Mouse (Mus musculus): Measurements from ENCODE around the gene Flcn. TPM values are rescaled to one million over a fixed set of nuclear protein-coding genes. Genes with fewer than 3 reads are reported as not detected.

Flcn gene
- total and polyA plus RNA-seq, 3 experiments = 31.7 to 36.1 (median 35.1) TPM

DNA sequence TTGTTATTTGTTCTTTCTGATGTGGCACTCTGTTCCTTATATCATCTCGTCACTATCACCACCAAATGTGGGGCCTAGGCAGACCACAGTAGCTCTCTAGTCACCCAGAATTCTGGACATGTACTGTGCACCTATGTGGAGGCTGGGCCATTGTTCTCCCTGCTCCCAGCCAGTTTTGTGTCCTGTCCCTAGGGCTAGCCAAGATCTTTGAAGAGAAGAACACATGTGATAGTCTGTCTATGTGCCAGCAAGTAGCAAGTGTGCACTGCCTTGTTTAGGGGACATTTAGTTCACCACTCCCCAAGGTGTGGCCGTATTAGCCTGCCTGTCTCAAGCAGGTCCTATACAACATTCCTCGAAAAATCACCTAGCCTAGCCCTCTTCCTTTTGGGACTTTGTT, 60.8 kb downstream of the Flcn start:
- dilution Hi-C loops (cut with MboI; ENCODE audit: extremely low pct_ligation_motif_present, extremely low pct_unique_long_range_greater_than_20kb, low sequenced_read_pairs) = no loop called here
- H3K27ac ChIP-seq (ENCODE audit: insufficient read depth, low read depth) = no peak overlapping the region

GRCm38 (mm10) chr11:59746614-59747013, 63.2 kb downstream of the Flcn start:
- Histone ChIP-seq H3K9me3 (replicated peaks; ENCODE audit: low read length) (no peaks in the 10 kb centered on the region), H3K4me2 (ENCODE audit: insufficient read depth, low read depth, poor library complexity, severe bottlenecking) (no peak overlapping the region), H3K27me3 (replicated peaks) (no peaks in the 10 kb centered on the region), H3K4me3 (replicated peaks in 1 of 3; ENCODE audit: low read depth in 2 of 3, low read length in 2 of 3, poor library complexity in 1 of 3) (no peak overlapping the region), H3K79me2 (replicated peaks; ENCODE audit: control insufficient read depth, extremely low read depth, insufficient read depth, poor library complexity, severe bottlenecking) (no peaks in the 10 kb centered on the region), H3K4me1 (ENCODE audit: control insufficient read depth in 1 of 2, insufficient read depth in 2 of 2) (peaks cover 0 to 6% of the 10 kb centered on the region in 2 experiments; a peak in 2 of 4 replicates), H3K9ac (ENCODE audit: insufficient read depth, low read depth) (no peak overlapping the region), H3K36me3 (replicated peaks in 1 of 2; ENCODE audit: control insufficient read depth in 1 of 2, insufficient read depth in 1 of 2, low read length in 1 of 2) (peaks cover 21 to 72% of the 10 kb centered on the region in 2 experiments), H3K27ac (ENCODE audit: insufficient read depth, low read depth) (no peak overlapping the region)
- dilution Hi-C loops (cut with MboI; ENCODE audit: extremely low pct_ligation_motif_present, extremely low pct_unique_long_range_greater_than_20kb, low sequenced_read_pairs) = no loop called here
- TF ChIP-seq HCFC1 (IDR thresholded peaks at IDR 0.05; ENCODE audit: low read depth, low read length) = no peak
- no peak for TF ChIP-seq UBTF (IDR thresholded peaks at IDR 0.05; ENCODE audit: low read depth, low read length)
- no peak for TF ChIP-seq KAT2A (IDR thresholded peaks at IDR 0.05; ENCODE audit: insufficient replicate concordance, low read length)
- no peak for TF ChIP-seq MAX (IDR thresholded peaks at IDR 0.05; ENCODE audit: low read length)
- TF ChIP-seq JUN (IDR thresholded peaks at IDR 0.05; ENCODE audit: insufficient read depth, low read depth, low read length) = no peak
- TF ChIP-seq RAD21 (IDR thresholded peaks at IDR 0.05; ENCODE audit: low read depth, low read length) = peak; percentile 81
- TF ChIP-seq NELFE (IDR thresholded peaks at IDR 0.05; ENCODE audit: low read depth, low read length) = no peak
- TF ChIP-seq SMC3 (IDR thresholded peaks at IDR 0.05; ENCODE audit: low read depth, low read length) = peak; percentile 71
- no peak for TF ChIP-seq USF2 (conservative IDR thresholded peaks at IDR 0.05; ENCODE audit: low read depth, low read length)
- no peak for TF ChIP-seq EP300 (IDR thresholded peaks at IDR 0.05; ENCODE audit: low read length)
- no peak for TF ChIP-seq ZC3H11A (IDR thresholded peaks at IDR 0.05; ENCODE audit: low read depth, low read length)
- peak; percentile 57 to 84 for TF ChIP-seq CTCF (conservative IDR thresholded peaks at IDR 0.05 in 1 of 2, IDR thresholded peaks at IDR 0.05 in 1 of 2; ENCODE audit: low read depth in 2 of 2, low read length in 2 of 2)
- TF ChIP-seq IRF4 (IDR thresholded peaks at IDR 0.05; ENCODE audit: low read depth, low read length) = no peak
- DNase-seq (ENCODE audit: extremely low read depth) = peak; percentile 34
- in situ Hi-C loops (cut with MboI; ENCODE audit: low pct_ligation_motif_present, low pct_unique_long_range_greater_than_20kb, low sequenced_read_pairs) = no loop called here

More for the DNA sequence above, 60.8 kb downstream of the Flcn start:
- Histone ChIP-seq H3K27me3 (replicated peaks) (no peaks in the 10 kb centered on the region), H3K4me3 (replicated peaks in 1 of 3; ENCODE audit: low read depth in 2 of 3, low read length in 2 of 3, poor library complexity in 1 of 3) (no peak overlapping the region), H3K9me3 (replicated peaks; ENCODE audit: low read length) (no peaks in the 10 kb centered on the region), H3K79me2 (replicated peaks; ENCODE audit: control insufficient read depth, extremely low read depth, insufficient read depth, poor library complexity, severe bottlenecking) (no peaks in the 10 kb centered on the region), H3K36me3 (replicated peaks in 1 of 2; ENCODE audit: control insufficient read depth in 1 of 2, insufficient read depth in 1 of 2, low read length in 1 of 2) (peaks cover 21 to 68% of the 10 kb centered on the region in 2 experiments), H3K4me1 (ENCODE audit: control insufficient read depth in 1 of 2, insufficient read depth in 2 of 2) (no peaks in the 10 kb centered on the region), H3K4me2 (ENCODE audit: insufficient read depth, low read depth, poor library complexity, severe bottlenecking) (no peak overlapping the region), H3K9ac (ENCODE audit: insufficient read depth, low read depth) (no peak overlapping the region)
- DNase-seq (ENCODE audit: extremely low read depth) = no peak
- TF ChIP-seq EP300 (IDR thresholded peaks at IDR 0.05; ENCODE audit: low read length) (no peak), TCF12 (IDR thresholded peaks at IDR 0.05; ENCODE audit: low read depth, low read length) (no peak), RCOR1 (conservative IDR thresholded peaks at IDR 0.05; ENCODE audit: low read depth, low read length) (no peak), RAD21 (IDR thresholded peaks at IDR 0.05; ENCODE audit: low read depth, low read length) (no peak), TBP (conservative IDR thresholded peaks at IDR 0.05; ENCODE audit: low read depth, low read length) (no peak), USF1 (IDR thresholded peaks at IDR 0.05; ENCODE audit: low read depth, low read length) (no peak), ZC3H11A (IDR thresholded peaks at IDR 0.05; ENCODE audit: low read depth, low read length) (no peak), USF2 (conservative IDR thresholded peaks at IDR 0.05; ENCODE audit: low read depth, low read length) (no peak)
- in situ Hi-C loops (cut with MboI; ENCODE audit: low pct_ligation_motif_present, low pct_unique_long_range_greater_than_20kb, low sequenced_read_pairs) = no loop called here
